Mouse (Mus musculus) embryonic facial prominence, embryonic 12.5 days (tissue): Measurements from ENCODE around the gene Clec11a. TPM values are rescaled to one million over a fixed set of nuclear protein-coding genes. Genes with fewer than 3 reads are reported as not detected.

Experiments
- ATAC-seq: fragments of 200-750 bp; cut with Nextera tagmentation; 2 replicates; pipeline ENCODE4 v1.8.0; 2017; ENCODE audit not compliant: insufficient number of reproducible peaks, insufficient read depth, low FRiP score, low TSS enrichment
- H3K27ac ChIP-seq: fragments of 300-500 bp; sonication (generic); 2 replicates; pipeline ENCODE4 v1.5.1; 2016; ENCODE audit warnings: mild to moderate bottlenecking
- H3K27me3 ChIP-seq: fragments of 300-500 bp; sonication (generic); 2 replicates; pipeline ENCODE4 v1.6.1; 2016; ENCODE audit warnings: mild to moderate bottlenecking, moderate library complexity
- H3K36me3 ChIP-seq: fragments of 300-500 bp; sonication (generic); 2 replicates; pipeline ENCODE4 v1.6.1; 2016; ENCODE audit warnings: mild to moderate bottlenecking
- H3K4me1 ChIP-seq: fragments of 300-500 bp; sonication (generic); 2 replicates; pipeline ENCODE4 v1.6.1; 2016
- H3K4me2 ChIP-seq: fragments of 300-500 bp; sonication (generic); replicated peaks from 2 replicates; pipeline ENCODE4 v1.6.1; 2016; ENCODE audit warnings: mild to moderate bottlenecking, moderate library complexity
- H3K4me3 ChIP-seq: fragments of 300-500 bp; sonication (generic); 2 replicates; pipeline ENCODE4 v1.5.1; 2016; ENCODE audit warnings: mild to moderate bottlenecking
- H3K9ac ChIP-seq: fragments of 300-500 bp; sonication (generic); 2 replicates; pipeline ENCODE4 v1.6.1; 2016; ENCODE audit warnings: mild to moderate bottlenecking, moderate library complexity
- H3K9me3 ChIP-seq: fragments of 300-500 bp; sonication (generic); 2 replicates; pipeline ENCODE4 v1.6.1; 2016; ENCODE audit warnings: mild to moderate bottlenecking, moderate library complexity
- WGBS: fragments of 180-500 bp; shearing (Covaris S2); methylation state at CpG from one replicate; pipeline ENCODE4 v1.1.7; 2016; 5-methylcytosine and 5-hydroxymethylcytosine counted together
- polyA plus RNA-seq: library from polyadenylated mRNA; unstranded; fragments of >200 nt; fragmentation: Nextera tagmentation; extraction: Ambion mirVana; gene quantifications from 2 replicates; pipeline ENCODE4 v1.2.1, GENCODE M21; 2016

Gene Clec11a
- polyA plus RNA-seq, 1 experiment from 2014 or later, result 1.9 TPM

DNA sequence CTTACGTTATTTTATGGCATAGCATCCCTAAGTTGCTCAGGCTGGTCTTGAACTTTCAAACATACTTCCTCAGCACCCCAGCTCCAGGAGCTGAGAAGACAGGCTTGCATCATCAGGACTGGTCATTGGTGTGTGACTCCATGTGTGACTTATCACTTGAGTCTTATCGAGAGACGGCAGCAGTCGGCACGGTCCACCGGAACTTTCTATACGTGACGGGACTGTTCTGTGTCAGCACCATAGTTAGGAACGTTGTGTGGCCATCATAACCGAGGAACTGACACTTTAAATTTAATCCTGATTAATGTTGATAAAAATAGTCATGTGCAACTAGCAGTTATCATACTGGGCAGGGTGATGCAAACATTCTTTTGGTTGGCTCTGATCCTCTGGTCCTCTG lies 34.4 kb upstream of the Clec11a start:
- peaks cover 86% of the 10 kb centered on the region for H3K27me3 ChIP-seq
- H3K36me3 ChIP-seq, result no peaks in the 10 kb centered on the region
- H3K4me1 ChIP-seq, result peaks cover 7% of the 10 kb centered on the region
- WGBS, result 88% methylated on average over 10 of the region's 10 CpGs
- no peak overlapping the region for H3K9ac ChIP-seq
- no peak overlapping the region for H3K4me2 ChIP-seq
- H3K4me3 ChIP-seq, result no peak overlapping the region
- no peaks in the 10 kb centered on the region for H3K9me3 ChIP-seq
- no peak overlapping the region for H3K27ac ChIP-seq
- no peak for ATAC-seq

DNA sequence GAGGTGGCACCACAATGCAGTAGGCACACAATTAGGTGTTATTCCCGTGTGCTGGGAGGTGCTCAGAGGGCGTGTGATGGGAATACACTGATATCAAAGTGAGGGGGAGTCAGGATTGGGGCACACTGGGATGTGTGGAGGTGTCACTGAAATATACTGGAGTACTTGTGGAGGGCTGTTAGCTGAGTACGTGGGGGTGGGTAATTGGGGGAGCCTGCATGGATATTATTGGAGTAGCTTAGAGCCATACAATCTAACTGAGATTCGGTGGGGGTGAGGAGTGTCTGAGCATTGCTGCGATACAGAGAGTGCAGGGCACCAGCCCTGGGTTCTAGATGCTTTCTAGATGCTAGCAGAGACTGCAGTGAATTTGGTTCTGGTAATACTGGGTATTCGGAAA lies 33.5 kb upstream of the Clec11a start:
- H3K9ac ChIP-seq, result no peak overlapping the region
- 67% methylated on average over 6 of the region's 6 CpGs for WGBS
- H3K4me3 ChIP-seq, result no peak overlapping the region
- no peak overlapping the region for H3K27ac ChIP-seq
- H3K4me2 ChIP-seq, result no peak overlapping the region
- H3K9me3 ChIP-seq, result no peaks in the 10 kb centered on the region
- H3K4me1 ChIP-seq, result peaks cover 12% of the 10 kb centered on the region
- peaks cover 90% of the 10 kb centered on the region for H3K27me3 ChIP-seq
- H3K36me3 ChIP-seq, result no peaks in the 10 kb centered on the region
- no peak for ATAC-seq

DNA sequence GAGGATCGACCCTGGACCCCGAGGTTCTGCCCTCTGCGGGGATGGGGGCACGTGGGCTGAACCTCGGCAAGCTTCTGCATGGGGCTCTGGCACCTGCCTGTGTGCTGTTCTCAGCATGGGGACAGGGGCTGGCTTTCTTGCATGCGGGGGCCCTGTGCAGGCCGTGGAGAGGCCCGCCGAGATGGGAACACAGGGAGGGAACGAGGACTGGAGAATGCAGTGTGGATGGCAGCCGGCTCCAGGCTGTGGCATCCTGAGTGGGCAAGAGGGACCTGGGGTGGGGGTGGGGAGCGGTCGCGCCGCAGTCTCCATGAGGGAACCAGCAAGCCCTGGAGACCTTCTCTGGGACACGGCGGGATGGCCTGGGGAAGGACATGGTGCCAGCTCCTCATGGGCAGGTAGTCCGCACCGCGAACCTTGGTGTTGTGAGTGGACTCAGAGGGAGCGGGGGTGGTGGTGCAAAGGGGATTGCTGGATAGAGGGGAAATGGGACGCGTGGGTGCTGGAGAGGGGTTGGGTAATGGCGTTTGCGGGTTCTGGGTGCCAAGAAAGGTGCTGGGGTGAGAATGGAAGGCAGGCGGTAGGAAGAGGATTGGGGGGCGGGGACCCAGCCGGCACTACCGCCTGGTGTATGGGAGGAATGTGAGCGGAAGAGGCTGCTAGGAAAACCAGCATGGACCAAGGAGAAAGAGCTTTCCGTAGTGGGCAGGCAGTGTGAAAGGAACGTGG lies 30.6 kb upstream of the Clec11a start:
- no peak overlapping the region for H3K4me3 ChIP-seq
- no peak for ATAC-seq
- 4% methylated on average over 32 of the region's 32 CpGs for WGBS
- peaks cover 8% of the 10 kb centered on the region for H3K4me1 ChIP-seq
- no peaks in the 10 kb centered on the region for H3K36me3 ChIP-seq
- H3K9ac ChIP-seq, result no peak overlapping the region
- H3K27me3 ChIP-seq, result peaks cover 94% of the 10 kb centered on the region
- H3K4me2 ChIP-seq, result peak overlapping the region; percentile 90; the same call in 1 of the 2 replicates
- no peak overlapping the region for H3K27ac ChIP-seq
- no peaks in the 10 kb centered on the region for H3K9me3 ChIP-seq

DNA sequence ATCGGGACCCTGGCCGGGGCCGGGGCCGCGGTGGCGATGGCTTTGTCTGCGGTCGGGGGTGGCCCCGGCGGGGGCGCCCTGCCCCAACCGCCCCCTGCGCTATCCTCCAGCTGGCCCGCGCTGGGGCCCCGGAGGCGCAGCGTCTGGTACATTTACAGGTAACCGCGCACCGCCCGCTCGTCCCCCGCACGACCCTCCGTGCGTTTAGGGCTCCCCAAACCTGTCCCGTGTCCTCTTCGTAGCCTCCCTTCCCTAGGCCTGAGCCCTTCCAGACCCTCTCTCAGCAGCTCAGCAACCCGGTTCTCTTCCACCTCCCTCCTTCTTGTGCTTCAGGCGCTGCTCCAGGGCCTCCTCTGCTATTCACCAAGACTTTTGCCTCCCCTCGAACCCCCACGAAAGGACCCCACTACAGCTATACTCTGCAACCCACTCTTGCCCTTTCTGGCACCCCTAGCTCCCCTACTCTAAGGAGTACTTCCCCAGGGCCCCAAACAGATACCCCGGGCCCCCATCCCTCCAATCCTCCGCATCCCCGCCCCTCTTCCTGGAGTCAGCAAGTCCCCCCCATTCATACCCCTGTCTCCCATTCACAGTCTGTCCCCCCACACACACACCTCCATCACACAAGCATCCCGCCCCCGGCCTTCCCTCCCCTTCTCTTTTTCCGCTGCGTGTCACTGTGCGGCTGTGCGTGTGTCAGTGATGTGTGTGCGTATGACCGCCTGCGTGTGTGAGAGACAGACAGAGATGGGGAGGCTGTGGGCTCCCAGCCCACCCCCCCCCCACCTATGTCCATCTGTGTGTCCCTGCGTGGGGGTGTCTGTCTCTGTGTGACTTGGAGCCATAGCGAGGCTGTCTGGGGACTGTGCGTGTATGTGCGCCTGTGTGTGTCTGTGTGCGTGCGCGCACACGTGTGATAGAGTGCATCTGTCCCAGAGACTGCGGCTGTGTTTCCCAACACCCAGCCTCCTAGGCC lies 29.6 kb upstream of the Clec11a start:
- H3K36me3 ChIP-seq, result no peaks in the 10 kb centered on the region
- peaks cover 8% of the 10 kb centered on the region for H3K4me1 ChIP-seq
- WGBS, result 2% methylated on average over 41 of the region's 54 CpGs
- ATAC-seq, result no peak
- H3K4me3 ChIP-seq, result peak overlapping the region; percentile 45
- H3K27ac ChIP-seq, result 0 out of 2 replicates have a peak overlapping the region, but pooled peaks have one; percentile 36
- peak overlapping the region; percentile 36; the same call in 1 of the 2 replicates for H3K9ac ChIP-seq
- peak overlapping the region; percentile 90 for H3K4me2 ChIP-seq
- H3K9me3 ChIP-seq, result no peaks in the 10 kb centered on the region
- H3K27me3 ChIP-seq, result peaks cover 88% of the 10 kb centered on the region

DNA sequence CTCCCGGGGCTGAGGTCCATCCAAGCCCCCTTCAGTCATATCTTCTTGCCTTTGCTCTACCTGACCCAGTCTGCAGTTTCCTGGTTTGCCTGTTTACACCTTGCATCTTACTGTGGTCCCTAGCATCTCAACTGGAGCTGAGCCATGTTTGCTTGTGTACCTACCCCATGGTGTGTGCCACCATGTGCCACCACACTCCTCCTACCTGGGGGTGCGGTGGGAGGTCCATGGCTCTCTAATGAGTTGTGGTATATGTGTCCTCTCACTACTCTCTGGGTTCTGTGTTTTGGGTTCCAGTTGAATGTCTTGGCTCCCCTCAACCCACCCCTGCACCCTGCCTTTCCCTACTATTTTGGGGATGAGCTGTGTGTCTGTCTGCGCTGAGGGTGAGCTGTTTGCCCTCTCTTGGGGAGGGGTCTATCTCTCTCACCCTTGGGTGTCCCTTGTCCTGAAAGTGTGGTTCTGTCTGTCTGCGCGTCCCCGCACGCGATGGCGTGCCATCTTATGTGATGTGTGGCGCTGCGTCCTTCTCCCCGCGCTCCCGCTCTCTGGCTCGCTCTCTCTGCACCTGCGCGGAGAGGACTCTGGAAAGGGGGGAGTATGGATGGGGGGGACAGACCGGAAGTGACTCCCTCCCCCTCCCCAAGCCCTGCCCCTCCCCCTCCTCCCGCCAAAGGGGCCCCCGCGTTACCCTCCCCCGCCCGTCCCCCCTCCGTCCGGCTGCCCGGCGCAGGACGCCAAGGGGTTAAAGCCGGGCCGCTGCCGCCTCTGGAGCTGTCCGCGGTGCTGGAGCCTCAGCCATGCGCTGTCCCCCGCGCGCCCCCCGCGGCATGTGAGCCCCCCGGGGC lies 28.6 kb upstream of the Clec11a start:
- Histone ChIP-seq H3K36me3 (no peaks in the 10 kb centered on the region), H3K27ac (0 out of 2 replicates have a peak overlapping the region, but pooled peaks have one; percentile 36), H3K4me2 (peak overlapping the region; percentile 90), H3K9me3 (no peaks in the 10 kb centered on the region), H3K9ac (peak overlapping the region; percentile 36; the same call in 1 of the 2 replicates), H3K4me3 (peak overlapping the region; percentile 45), H3K27me3 (peaks cover 80% of the 10 kb centered on the region), H3K4me1 (peaks cover 8% of the 10 kb centered on the region)
- peak; percentile 43; the same call in 1 of the 2 replicates for ATAC-seq
- WGBS, result 4% methylated on average over 27 of the region's 40 CpGs

DNA sequence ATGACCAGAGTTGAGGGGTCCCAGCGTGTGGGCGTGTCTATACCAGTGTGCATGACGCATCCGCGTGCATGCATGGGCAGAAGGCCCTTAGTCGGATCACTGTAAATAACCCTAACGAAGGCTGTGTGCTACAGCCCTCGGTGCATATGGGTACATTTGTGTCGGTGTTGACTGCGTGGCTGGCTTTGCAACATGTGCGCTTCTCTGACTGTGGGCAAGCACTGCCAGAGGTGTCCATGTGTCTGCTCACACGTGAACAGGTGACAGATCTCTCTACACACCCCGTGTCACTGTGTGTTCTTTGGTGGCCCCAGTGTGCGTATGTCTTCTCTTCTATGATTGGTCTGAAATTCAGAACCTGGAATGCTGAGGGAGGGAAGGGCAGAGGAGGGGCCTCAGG lies 27.4 kb upstream of the Clec11a start:
- Histone ChIP-seq H3K9me3 (no peaks in the 10 kb centered on the region), H3K36me3 (no peaks in the 10 kb centered on the region)

DNA sequence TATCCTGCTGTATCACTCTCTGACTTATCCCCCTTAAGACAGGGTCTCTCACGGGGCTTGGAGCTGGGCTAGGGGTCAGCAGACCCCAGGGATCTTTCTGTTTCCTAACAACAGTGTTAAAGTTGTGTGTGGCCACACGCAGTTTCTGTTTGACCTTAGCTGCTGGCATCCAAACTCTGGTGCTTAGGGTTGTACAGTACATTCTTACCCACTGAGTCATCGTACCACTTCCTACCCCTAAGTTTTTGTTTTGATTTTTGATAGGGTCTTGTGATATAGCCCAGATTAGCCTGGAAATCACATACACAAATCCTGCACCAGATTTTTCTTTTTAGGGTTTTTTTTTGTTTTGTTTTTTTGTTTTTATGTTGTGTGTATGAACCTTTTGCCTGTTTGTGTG lies 25.6 kb upstream of the Clec11a start:
- Histone ChIP-seq H3K4me1 (peaks cover 8% of the 10 kb centered on the region), H3K9ac (no peak overlapping the region), H3K4me2 (no peak overlapping the region), H3K4me3 (no peak overlapping the region), H3K9me3 (no peaks in the 10 kb centered on the region), H3K27me3 (peaks cover 53% of the 10 kb centered on the region), H3K36me3 (no peaks in the 10 kb centered on the region), H3K27ac (no peak overlapping the region)
- no peak for ATAC-seq
- WGBS, result 59% methylated on average over 3 of the region's 3 CpGs

More for the DNA sequence above, 27.4 kb upstream of the Clec11a start:
- Histone ChIP-seq H3K4me2 (no peak overlapping the region), H3K4me3 (no peak overlapping the region), H3K9ac (no peak overlapping the region), H3K27ac (no peak overlapping the region), H3K4me1 (peaks cover 8% of the 10 kb centered on the region), H3K27me3 (peaks cover 69% of the 10 kb centered on the region)
- ATAC-seq, result no peak
- 64% methylated on average over 14 of the region's 14 CpGs for WGBS

DNA sequence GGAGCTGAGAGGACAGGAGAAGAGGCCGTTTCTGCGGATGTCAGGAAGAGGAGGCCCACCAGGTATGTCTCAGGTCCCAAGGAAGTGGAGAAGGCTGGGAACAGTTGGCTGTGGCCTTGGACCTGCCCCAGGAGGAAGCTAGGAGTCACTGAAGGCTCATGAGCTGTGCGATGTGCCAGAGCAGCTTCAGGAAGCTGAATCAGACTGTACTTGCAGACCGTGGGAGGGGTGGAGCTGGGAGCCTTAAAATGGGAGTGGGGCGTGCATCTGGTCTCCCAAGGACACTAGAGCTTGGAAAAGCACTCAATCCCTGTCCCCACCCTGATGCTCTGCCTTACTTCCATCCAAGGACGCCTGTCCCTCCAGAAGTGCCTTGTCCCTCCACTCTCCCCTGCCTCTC lies 19.9 kb upstream of the Clec11a start:
- WGBS, result 63% methylated on average over 6 of the region's 6 CpGs
- Histone ChIP-seq H3K4me2 (no peak overlapping the region), H3K4me3 (no peak overlapping the region), H3K27me3 (peaks cover 21% of the 10 kb centered on the region; the same call in 1 of the 2 replicates), H3K9ac (no peak overlapping the region), H3K27ac (no peak overlapping the region), H3K9me3 (no peaks in the 10 kb centered on the region), H3K4me1 (no peaks in the 10 kb centered on the region), H3K36me3 (no peaks in the 10 kb centered on the region)
- ATAC-seq, result no peak

DNA sequence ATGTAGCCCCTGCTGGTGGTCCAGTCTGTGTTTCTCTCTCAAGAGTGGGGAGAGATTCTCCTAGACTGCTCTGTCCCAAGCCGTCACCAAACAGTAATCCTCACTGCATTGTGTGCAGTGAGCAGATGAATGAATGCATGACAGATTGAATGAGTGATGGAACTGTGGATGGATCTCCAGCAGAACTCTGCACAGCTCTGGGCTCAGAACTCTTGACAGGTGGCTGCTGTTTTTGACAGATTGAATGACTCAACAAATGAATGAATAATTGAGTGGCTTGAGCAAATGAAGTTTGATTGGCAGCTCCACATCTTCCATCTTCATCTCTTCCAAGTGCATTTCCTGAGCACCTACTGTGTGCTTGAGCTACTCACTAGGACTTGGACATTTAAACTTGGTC lies 15.6 kb upstream of the Clec11a start:
- Histone ChIP-seq H3K27me3 (peaks cover 22% of the 10 kb centered on the region), H3K36me3 (no peaks in the 10 kb centered on the region), H3K4me1 (no peaks in the 10 kb centered on the region), H3K27ac (no peak overlapping the region), H3K4me3 (no peak overlapping the region), H3K9ac (no peak overlapping the region), H3K4me2 (no peak overlapping the region), H3K9me3 (no peaks in the 10 kb centered on the region)
- 94% methylated on average over 1 of the region's 1 CpGs for WGBS
- ATAC-seq, result no peak

DNA sequence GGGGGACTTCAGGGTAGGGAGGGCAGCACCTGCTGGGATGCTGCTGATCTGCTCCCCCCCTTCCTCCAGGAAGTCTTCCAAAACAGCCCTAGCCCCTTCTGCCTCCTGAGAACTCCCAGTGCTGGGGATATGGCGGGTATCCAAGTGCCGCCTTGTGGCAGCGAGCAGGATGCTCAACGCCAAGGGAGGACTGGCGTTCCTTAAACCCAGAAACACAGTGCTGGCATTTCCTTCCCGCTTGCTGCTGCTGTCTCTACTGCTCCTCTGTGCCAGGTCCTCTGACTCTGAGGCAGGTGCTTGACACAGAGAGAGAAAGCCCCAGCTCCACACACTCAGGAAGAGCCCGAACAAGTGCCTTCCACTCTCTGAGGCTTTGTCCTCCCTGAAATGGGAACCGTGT lies 14.2 kb upstream of the Clec11a start:
- H3K27ac ChIP-seq, result no peak overlapping the region
- ATAC-seq, result no peak

DNA sequence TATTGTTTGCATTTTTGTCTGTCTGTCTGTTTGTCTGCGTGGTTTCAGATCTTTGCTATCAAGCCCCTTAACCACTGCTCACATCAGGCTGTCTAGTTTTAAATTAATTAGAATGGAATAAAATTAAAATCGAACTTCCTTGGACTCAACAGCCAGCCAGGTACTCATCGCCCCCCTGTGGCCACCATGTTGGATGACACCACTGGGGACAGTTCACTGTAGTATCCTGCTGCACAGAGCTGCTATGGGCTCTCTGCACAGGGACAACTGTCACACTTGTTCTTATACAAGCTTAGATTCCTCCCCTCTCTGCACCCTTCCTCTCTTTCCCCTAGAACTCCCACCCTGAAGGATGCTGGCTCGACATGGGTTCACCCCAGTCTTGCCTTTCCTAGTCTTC lies 11.2 kb upstream of the Clec11a start:
- no peak overlapping the region for H3K4me2 ChIP-seq
- 33% methylated on average over 4 of the region's 4 CpGs for WGBS
- ATAC-seq, result no peak
- H3K4me1 ChIP-seq, result no peaks in the 10 kb centered on the region
- no peaks in the 10 kb centered on the region for H3K36me3 ChIP-seq
- H3K27ac ChIP-seq, result no peak overlapping the region
- H3K27me3 ChIP-seq, result peaks cover 11% of the 10 kb centered on the region; the same call in 1 of the 2 replicates
- no peak overlapping the region for H3K9ac ChIP-seq
- no peaks in the 10 kb centered on the region for H3K9me3 ChIP-seq
- H3K4me3 ChIP-seq, result no peak overlapping the region

More for the DNA sequence above, 14.2 kb upstream of the Clec11a start:
- H3K4me1 ChIP-seq, result no peaks in the 10 kb centered on the region
- H3K9me3 ChIP-seq, result no peaks in the 10 kb centered on the region
- whole genome bisulfite sequencing, result 56% methylated on average over 8 of the region's 8 CpGs
- no peak overlapping the region for H3K4me3 ChIP-seq
- no peak overlapping the region for H3K4me2 ChIP-seq
- H3K36me3 ChIP-seq, result no peaks in the 10 kb centered on the region
- no peak overlapping the region for H3K9ac ChIP-seq
- peaks cover 16% of the 10 kb centered on the region for H3K27me3 ChIP-seq
